Mouse (Mus musculus) adrenal gland (tissue): ENCODE measurements around the gene Olfr124.

Source experiments
- intact Hi-C: fragments of 180-260 bp; cut with DNase I; formaldehyde crosslinking; loops from one replicate; pipeline ENCODE4 v1.15.1; 2025
- long read RNA-seq, 2 experiments: library from polyadenylated mRNA; unstranded; transcript quantifications; one replicate each; pipeline ENCODE4 v2.0.0; 2020; ENCODE audit warnings: borderline replicate concordance in 1 of 2; ENCODE audit not compliant: insufficient replicate concordance in 1 of 2

Olfr124 gene
- long read RNA-seq, experiment 1, result 0 reads
- long read RNA-seq, experiment 2, result 0 reads

GRCm38 (mm10) chr17:37799588-37799987 is at the start of gene Olfr124:
TSS of gene Olfr124 (plus strand) at chr17:37799888.
- intact Hi-C loops, result no loop called here

- intact Hi-C loops, result no loop called here
Measured at GRCm38 (mm10) chr17:37768307-37768706, 31.4 kb upstream of the Olfr124 start, which contains the start of gene Olfr122. TSS of gene Olfr122 (plus strand) at chr17:37768607.

- intact Hi-C loops, result no loop called here
Measured at GRCm38 (mm10) chr17:37793229-37793628, 6.5 kb upstream of the Olfr124 start, which contains the start of gene Olfr123. TSS of gene Olfr123 (plus strand) at chr17:37793529.

- intact Hi-C loops, result no loop called here
Measured at GRCm38 (mm10) chr17:37832649-37833048, 33.0 kb downstream of the Olfr124 start, which contains the start of gene Olfr125. TSS of gene Olfr125 (plus strand) at chr17:37832949.

- intact Hi-C loops, result no loop called here
Measured at GRCm38 (mm10) chr17:37847183-37847582, 47.5 kb downstream of the Olfr124 start, which contains the start of gene Olfr126. TSS of gene Olfr126 (plus strand) at chr17:37847483.
